In genomic region chr17:78437161-78437560, GRCm38 (mm10) we compare ENCODE assay signal across 25 mouse cellular contexts. TPM values are rescaled to one million over a fixed set of nuclear protein-coding genes. Genes with fewer than 3 reads are reported as not detected.
A peak's percentile ranks its signal among the peaks of the same experiment; 100 is the strongest.
DNase-seq lines count a peak whose midpoint lies in the region.
"Had no signal": no experiment of that assay in that cellular context is flagged by ENCODE, and none has a peak within 500 bp of the region (broad histone marks: within the 10 kb centered on the region; RNA-seq: fewer than 3 reads in every experiment).

No protein-coding gene starts in this region.

- H3K27ac ChIP-seq in heart, embryonic 10.5 days = no peak overlapping the region
- H3K27ac ChIP-seq: embryonic facial prominence, embryonic 15.5 days; forebrain, embryonic 12.5 days; hindbrain, embryonic 13.5 days; kidney, postnatal 0 days; liver, embryonic 14.5 days had no signal

- no peak overlapping the region for H3K4me3 ChIP-seq in heart, embryonic 10.5 days
- H3K4me3 ChIP-seq: embryonic facial prominence, embryonic 15.5 days; forebrain, embryonic 12.5 days; hindbrain, embryonic 13.5 days had no signal

- H3K4me1 ChIP-seq in heart, embryonic 10.5 days = no peaks in the 10 kb centered on the region
- H3K4me1 ChIP-seq: embryonic facial prominence, embryonic 15.5 days; forebrain, embryonic 12.5 days; hindbrain, embryonic 13.5 days had no signal

- DNase-seq in gastrocnemius, adult 18-20 months (ENCODE audit: low spot score) = peak; percentile 78
- no peak for DNase-seq in gastrocnemius, postnatal 4 days (ENCODE audit: low spot score in 2 of 2)
- DNase-seq in cerebellum, adult 8-10 months = peak; percentile 36
- peak; percentile 56 to 69 for DNase-seq in cerebellum, postnatal 25 days
- DNase-seq in skeletal muscle tissue, adult 2 months (ENCODE audit: low read depth, low spot score) = peak; percentile 90
- no peak for DNase-seq in testis, postnatal 14 days (ENCODE audit: low spot score)
- no peak for DNase-seq in liver
- no peak for DNase-seq in heart, embryonic 10.5 days (ENCODE audit: low spot score)
- DNase-seq: adrenal gland, adult 8-10 months; forebrain, postnatal 0 days; heart, adult 11 months; heart, postnatal 4 days; kidney, adult 8-10 months; kidney, postnatal 4 days; layer of hippocampus, postnatal 36 days; left cerebral cortex, postnatal 4 days; lung, embryonic 14.5 days; right cerebral cortex, postnatal 25 days; thymus, postnatal 4 days had no signal

- no peaks in the 10 kb centered on the region for H3K36me3 ChIP-seq in heart, embryonic 10.5 days
- H3K36me3 ChIP-seq: embryonic facial prominence, embryonic 15.5 days; forebrain, embryonic 12.5 days; G1E; hindbrain, embryonic 13.5 days had no signal

- no peaks in the 10 kb centered on the region for H3K27me3 ChIP-seq in heart, embryonic 10.5 days (ENCODE audit: insufficient read depth, poor library complexity, severe bottlenecking)
- H3K27me3 ChIP-seq: embryonic facial prominence, embryonic 15.5 days; forebrain, embryonic 12.5 days; hindbrain, embryonic 13.5 days had no signal

- WGBS in heart, embryonic 10.5 days = 87% methylated on average over 4 of the region's 4 CpGs

- H3K9me3 ChIP-seq in heart, embryonic 10.5 days = no peaks in the 10 kb centered on the region
- H3K9me3 ChIP-seq: embryonic facial prominence, embryonic 15.5 days; forebrain, embryonic 12.5 days; G1E; hindbrain, embryonic 13.5 days had no signal

RNA-seq across cellular contexts. Expression of gene Fez2, which starts 19.2 kb away (rescaled TPM):
- total RNA-seq in gastrocnemius, adult 18-20 months (2021) = 10 to 100 TPM; 61.0 to 76.7 TPM
- 10 to 100 TPM; 52.9 to 56.6 TPM for total RNA-seq in gastrocnemius, postnatal 4 days (2021)
- 43.7 and 44.9 TPM in 2 replicates for polyA plus RNA-seq in heart, embryonic 10.5 days (2016; fragmentation: Nextera tagmentation; extraction: Ambion mirVana)

Comparison
In these comparisons a context has a peak if more than half of its experiments do, and no peak if none do; other contexts are left out.
1. DNase-seq: peak in gastrocnemius, adult 18-20 months (single experiment), cerebellum, adult 8-10 months (single experiment), cerebellum, postnatal 25 days (2 of 2) and skeletal muscle tissue, adult 2 months (single experiment); none in gastrocnemius, postnatal 4 days (0 of 2), testis, postnatal 14 days (single experiment), liver (single experiment) and heart, embryonic 10.5 days (single experiment).